1 mouse cellular context compared by ENCODE assay signal in the genomic region with DNA sequence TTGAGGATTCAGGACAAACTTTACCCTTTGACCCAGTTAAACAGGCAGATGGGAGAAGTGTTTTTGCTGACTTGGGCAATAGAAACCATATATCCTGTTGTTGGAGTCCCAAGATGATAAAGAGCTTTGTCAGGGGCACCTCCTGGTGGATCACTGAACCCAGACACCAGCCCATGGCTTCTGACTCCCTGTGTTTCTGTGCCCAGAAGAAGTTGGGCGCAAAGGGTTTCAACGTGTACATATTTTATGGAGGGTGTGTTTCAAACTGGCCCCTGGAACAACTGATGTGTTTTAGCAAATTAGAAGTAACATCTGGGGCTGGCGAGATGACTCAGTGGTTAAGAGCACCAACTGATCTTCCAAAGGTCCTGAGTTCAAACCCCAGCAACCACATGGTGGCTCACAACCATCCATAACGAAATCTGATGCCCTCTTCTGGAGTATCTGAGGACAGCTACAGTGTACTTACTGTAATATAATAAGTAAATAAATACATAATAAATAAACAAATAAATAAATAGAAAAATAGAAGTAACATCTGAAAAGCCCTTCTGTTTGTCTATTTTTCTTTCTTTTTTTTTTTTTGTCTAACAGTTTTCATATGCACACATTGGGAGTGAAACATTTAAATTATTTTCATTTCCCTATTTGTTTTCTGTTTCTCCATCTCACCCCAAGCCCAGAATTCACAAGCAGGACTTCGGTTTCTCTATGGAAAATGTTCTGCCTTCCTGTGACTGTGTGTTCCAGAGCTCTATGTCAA.
TF ChIP-seq lines count a peak whose summit lies in the region.

No protein-coding gene starts in this region.

TF ChIP-seq in MEL, 35 proteins besides CTCF, POLR2A, EP300 and RAD21 (continued from another document):
- TF ChIP-seq MEF2A (IDR thresholded peaks at IDR 0.05; ENCODE audit: extremely low read depth, insufficient replicate concordance, low read depth, low read length, poor library complexity, severe bottlenecking) (no peak), MAFK (IDR thresholded peaks at IDR 0.05; ENCODE audit: borderline replicate concordance, low read depth, low read length) (no peak), ZC3H11A (IDR thresholded peaks at IDR 0.05; ENCODE audit: low read depth, low read length) (no peak), ZKSCAN1 (IDR thresholded peaks at IDR 0.05; ENCODE audit: low read depth, low read length) (no peak), NRF1 (IDR thresholded peaks at IDR 0.05; ENCODE audit: insufficient read depth, low read depth, low read length, poor library complexity, severe bottlenecking) (no peak), SIN3A (IDR thresholded peaks at IDR 0.05; ENCODE audit: low read length) (0 out of 2 replicates have a peak, but pooled peaks have one; percentile 8)
